Mouse (Mus musculus) erythroblast, adult 5-6 weeks (primary cell): ENCODE results near the gene Rnf4. TPM values are rescaled to one million over a fixed set of nuclear protein-coding genes. Genes with fewer than 3 reads are reported as not detected.

Experiments
- ATAC-seq: replicated peaks from 2 replicates; pipeline ENCODE4 v1.8.0; 2016; ENCODE audit warnings: moderate number of reproducible peaks, mild to moderate bottlenecking, moderate TSS enrichment, inconsistent platforms; ENCODE audit not compliant: poor library complexity, low FRiP score, severe bottlenecking
- total RNA-seq, 2 experiments: library from RNA; stranded (forward) in 1 of 2; stranded (reverse) in 1 of 2; fragments of 150-400 nt in 1 of 2; fragments of 200-764, 138-1000 nt in 1 of 2; gene quantifications; 2 replicates each; pipeline versions ENCODE4 v1.2.3 to v1.2.4; 2015 to 2017; ENCODE audit warnings: low replicate concordance in 2 of 2

Gene Rnf4
- total RNA-seq (2015; ENCODE audit: low replicate concordance): 32.8 and 33.4 TPM in 2 replicates
- 38.6 and 38.8 TPM in 2 replicates for total RNA-seq (2017; ENCODE audit: low replicate concordance)

DNA sequence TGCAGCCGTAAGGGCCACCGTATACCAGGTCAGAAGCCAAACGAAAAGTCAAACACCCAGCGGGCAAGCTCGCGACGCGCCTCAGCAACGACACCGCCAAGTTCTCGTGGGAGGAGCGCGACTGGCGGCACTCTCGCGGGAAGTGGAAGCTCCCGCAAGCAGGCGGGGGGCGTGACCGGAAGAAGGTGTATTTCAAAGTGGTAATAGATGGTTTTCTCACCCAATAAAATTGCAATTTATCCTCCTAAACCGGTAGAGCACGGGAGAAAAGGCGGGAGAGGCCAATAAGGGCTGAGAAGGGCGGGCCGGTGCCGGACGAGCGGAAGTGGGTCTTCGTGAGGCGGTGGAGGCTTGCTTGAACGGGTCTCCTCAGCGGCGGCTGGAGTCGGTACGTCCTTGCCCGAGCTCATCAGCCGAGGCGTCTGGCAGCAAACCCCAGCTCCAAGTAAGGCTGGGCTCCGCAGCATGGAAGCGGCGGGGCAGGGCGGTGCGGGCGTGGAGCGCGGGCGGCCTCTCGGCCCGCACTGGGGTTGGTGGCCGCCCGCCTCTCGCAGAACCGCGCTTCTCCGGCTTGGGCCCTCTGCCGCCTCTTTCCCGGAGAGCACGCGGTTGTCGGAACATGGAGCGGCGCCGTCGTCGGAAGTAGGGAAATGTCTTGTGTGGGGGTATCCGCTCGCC is at the start of gene Rnf4:
Rnf4 (plus strand) TSS at position 193 of the 678 bp plus-strand sequence.
- peak; percentile 93 for ATAC-seq

- ATAC-seq: no peak
Observed at GRCm38 (mm10) chr5:34286516-34286915, 49.6 kb upstream of the Rnf4 start.

- no peak for ATAC-seq
Observed at GRCm38 (mm10) chr5:34287001-34287837, 48.9 kb upstream of the Rnf4 start.

DNA sequence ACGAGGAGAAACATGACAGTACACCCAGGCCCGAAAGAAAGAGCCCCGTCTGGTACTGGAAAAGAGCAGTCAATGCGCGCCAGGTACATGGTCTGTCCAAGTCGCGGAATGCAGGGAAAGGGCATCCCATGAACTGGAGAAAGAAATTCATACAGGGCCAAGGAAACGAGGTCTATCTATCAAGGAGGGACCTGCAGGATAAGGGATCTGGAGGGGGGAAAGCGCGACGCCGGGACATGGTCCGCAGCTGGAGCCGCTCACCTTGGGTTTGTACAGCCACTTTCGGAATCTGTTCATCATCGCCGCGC is 48.3 kb upstream of the Rnf4 start:
- no peak for ATAC-seq

- ATAC-seq: no peak
Observed at GRCm38 (mm10) chr5:34288154-34288716, 47.9 kb upstream of the Rnf4 start, which contains the start of the genes Zfyve28 and Cfap99. TSS of gene Zfyve28 (minus strand) at chr5:34288449. TSS of gene Cfap99 (plus strand) at chr5:34288600.

DNA sequence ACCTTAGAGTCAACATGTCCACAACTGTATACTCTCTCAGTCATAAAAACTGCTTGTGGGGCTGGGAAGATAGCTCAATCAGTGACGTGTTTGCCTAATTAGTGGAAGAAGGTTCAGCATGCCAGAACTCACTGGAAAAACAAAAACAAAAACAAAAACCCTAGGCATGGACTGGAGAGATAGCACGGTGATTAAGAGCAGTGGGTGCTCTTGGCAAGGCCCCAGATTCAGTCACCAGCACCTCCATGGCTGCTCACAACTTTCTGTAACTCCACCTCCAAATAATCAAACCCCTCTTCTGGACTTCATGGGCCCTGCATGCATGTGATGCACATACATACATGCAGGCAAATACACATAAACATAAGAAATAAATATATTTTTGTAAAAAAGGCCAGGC is 46.8 kb upstream of the Rnf4 start:
- no peak for ATAC-seq

GRCm38 (mm10) chr5:34293363-34293762 is 42.7 kb upstream of the Rnf4 start:
- no peak for ATAC-seq

GRCm38 (mm10) chr5:34294696-34295095 is 41.4 kb upstream of the Rnf4 start:
- no peak for ATAC-seq

- no peak for ATAC-seq
Observed at GRCm38 (mm10) chr5:34295141-34295540, 40.9 kb upstream of the Rnf4 start.

GRCm38 (mm10) chr5:34298061-34298460 is 38.0 kb upstream of the Rnf4 start:
- ATAC-seq: no peak

DNA sequence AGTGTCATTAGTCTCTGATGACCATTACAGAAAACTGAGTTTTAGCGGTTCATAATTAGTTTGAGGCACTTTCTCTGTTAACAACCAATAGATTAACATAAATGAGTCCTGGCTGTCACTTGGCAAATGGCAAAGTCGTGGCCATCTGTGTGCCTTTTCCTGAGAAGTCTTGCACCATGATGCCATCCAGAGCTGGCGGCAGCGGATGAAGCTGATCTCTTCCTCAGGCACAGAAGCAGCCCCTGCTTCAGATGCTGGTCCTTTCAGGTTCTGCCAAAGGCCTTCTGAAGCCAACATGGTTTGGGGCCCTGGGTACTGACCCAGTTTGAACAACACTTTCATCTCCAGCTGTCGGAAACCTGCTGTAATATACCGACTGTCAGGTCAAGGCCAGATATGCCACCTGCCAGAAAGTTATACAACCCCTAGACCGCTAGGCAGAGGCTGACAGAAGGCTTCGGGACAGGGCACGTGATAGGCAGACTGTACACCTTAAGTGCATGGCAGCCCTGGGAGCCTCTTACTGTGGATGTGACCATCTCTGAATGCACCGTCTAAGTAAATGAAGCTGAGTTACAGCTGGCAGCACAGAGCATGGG is 37.1 kb upstream of the Rnf4 start:
- no peak for ATAC-seq

DNA sequence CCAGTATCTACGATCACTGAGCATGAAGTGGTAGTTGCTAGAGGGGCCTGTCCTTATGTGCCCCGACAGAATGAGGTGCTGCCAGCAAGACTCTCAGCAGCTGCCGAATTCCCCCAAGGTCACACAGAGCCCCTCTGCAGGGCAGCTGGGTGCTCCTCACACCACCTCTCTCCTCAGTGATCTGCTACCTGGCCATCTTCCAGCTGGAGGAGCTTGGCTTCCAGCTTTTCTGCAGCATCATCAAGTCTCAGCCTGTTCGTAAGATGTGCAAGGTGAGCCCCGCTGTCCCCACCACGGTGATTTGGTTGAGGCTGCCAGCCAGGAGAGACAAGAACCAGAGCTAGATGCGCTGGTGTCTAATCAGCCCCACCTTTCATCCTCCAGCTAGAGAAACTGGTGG is 33.7 kb upstream of the Rnf4 start:
- ATAC-seq: no peak

DNA sequence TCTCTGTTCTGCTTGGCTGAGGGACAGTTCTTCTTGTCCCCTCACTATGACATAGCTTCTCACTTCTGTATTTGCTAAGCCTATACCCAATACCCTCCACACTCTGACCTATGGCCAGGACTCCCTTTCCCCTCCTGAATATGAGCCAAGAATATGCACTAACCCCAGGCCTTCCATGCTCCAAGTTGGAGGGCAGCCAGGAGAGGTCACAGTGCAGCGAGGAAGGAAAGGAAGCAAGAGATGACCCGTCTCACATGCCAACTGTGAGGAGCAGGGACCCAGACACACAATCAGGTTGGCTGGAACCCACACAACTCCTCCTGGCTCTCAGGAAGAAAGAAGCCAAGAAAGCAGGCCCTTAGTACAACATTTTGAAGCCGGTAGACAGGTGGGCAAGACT is 27.1 kb upstream of the Rnf4 start:
- ATAC-seq: no peak

GRCm38 (mm10) chr5:34319491-34320034 is 16.5 kb upstream of the Rnf4 start:
- no peak for ATAC-seq

DNA sequence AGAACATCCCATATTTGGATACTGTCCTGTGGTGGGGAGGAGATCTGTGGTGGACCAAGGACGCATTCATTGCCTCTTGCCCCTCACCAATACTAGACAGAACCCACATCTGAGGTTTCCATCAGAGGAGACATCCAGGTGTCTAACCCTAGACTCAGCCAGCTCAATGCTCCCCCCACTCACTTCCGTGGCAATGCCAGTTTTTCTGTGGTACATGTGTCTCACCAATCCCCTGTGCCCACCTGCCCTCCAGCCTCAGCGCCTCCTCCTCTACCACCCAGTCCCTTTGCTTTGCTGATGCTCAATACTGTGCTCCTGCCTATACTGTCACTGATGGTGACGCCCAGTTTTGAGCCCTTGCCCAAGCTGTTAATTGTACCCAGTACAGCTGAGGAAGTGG is 14.9 kb upstream of the Rnf4 start:
- ATAC-seq: no peak

DNA sequence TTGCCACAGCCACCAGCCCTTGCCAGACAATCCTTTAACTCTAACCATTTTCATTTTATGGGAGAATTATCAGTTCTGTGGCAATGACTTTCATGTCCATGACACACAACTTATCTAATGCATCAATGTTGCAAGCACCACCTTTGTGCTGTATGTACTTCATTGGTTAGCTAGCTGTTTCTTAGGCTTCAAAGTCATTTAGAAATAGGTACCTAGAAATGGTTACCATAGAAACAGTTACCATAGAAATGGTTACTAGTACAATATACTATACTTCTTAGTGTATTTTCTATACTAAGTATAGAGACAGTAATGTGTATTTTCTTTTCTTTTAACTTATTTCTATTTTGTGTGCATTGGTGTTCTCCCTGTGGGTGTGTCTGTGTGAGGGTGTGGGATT is 10.8 kb upstream of the Rnf4 start:
- no peak for ATAC-seq

DNA sequence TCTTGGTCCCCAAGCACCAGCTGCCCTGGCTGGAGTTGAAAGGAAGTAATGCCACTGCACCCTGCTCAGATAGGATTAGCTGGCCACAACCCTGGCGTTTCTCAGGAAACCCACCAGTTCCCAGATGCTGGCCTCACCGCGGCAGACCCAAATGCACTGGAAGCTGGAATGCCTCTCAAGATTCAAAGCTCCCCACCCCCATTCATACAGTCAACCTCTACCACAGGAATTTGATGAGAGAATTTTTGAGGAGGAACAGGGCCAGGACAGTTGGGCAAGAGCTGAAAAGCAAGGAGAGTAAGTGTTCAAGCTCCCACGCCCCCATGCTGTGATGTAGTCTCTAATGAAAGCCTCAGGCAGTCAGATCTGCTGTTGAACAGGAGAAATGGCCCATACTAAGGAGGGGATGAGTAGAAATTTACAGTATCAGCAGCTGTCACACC is 9.8 kb upstream of the Rnf4 start:
- no peak for ATAC-seq

DNA sequence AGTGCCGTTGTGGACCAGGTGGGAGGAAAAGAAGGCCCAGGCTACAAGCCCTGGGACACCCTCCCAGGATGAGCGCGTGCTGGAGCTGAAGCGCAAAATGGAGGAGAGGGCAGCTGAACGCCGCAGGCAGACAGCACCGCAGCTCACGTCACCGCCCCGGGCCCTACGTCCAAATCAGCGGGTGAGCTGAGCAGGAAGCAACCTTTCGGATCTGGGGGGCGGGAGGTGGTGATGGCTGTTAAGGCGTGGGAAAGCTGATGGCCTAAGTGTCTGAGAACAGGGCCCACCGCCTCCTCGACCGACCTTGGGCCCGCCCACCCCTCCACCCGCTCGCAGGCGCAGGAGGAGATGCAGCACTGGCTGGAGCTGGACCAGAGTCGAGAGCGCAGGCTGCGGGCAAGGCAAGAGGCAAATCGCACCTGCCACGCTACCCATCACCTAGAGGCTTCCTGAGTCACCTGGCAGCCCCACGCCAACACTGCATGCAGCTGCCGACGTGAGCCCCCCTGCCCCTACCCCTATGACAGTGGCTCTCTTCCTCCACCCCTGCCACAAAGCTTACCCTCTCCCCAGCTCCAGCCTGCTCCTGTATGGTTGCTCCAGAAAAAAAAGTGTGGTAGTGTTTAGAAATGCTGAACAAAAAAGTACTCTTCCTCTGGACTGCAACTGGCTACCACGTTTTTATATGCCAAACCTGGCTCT is 9.1 kb upstream of the Rnf4 start:
- no peak for ATAC-seq

- ATAC-seq: no peak
Observed at GRCm38 (mm10) chr5:34330136-34330535, 6.0 kb upstream of the Rnf4 start.

DNA sequence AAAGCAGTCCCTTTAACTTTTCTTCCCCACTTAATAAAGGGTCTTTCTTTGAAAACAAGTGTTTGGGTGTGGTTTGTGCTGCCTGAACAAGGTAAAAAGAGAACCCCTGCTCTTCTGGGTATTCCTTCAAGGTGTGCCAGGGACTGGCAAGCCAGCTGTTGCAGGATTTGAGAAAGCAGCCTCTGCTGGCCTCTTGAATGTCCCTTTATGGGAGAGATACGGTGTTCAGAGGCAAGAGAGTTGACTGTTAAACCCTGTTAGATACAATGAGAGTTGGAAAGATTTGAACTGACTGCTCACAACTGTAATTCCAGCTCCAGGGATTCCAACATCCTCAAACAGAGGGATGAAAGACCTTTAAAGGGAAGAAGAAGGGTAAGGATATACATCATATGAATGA is 2.0 kb upstream of the Rnf4 start:
- no peak for ATAC-seq
